Mouse (Mus musculus) G1E (cell line): Measurements from ENCODE around the gene Krt83.

Source experiments
- CTCF ChIP-seq: IDR thresholded peaks from 2 replicates; pipeline ENCODE4 v1.5.1; 2012; ENCODE audit warnings: low read depth, low read length, inconsistent platforms, mixed read lengths
- GATA1 ChIP-seq: IDR thresholded peaks from 2 replicates; pipeline ENCODE4 v1.6.1; 2012; ENCODE audit warnings: borderline replicate concordance, low read length, inconsistent platforms, mixed read lengths

GRCm38 (mm10) chr15:101447444-101447843 lies 43.9 kb downstream of the Krt83 start, which contains the start of gene Krt88:
- TF ChIP-seq CTCF, result no peak
- no peak for TF ChIP-seq GATA1
